Mouse (Mus musculus): ENCODE measurements around the gene Alppl2. TPM values are rescaled to one million over a fixed set of nuclear protein-coding genes. Genes with fewer than 3 reads are reported as not detected.

The Alppl2 gene
- polyA plus RNA-seq, 1 experiment from 2014 or later = not detected

- H3K27me3 ChIP-seq = peaks cover 6% of the 10 kb centered on the region; the same call in 1 of the 2 replicates
- H3K4me1 ChIP-seq = 0 out of 2 replicates have a peak, but pooled peaks cover 2% of the 10 kb centered on the region
- ATAC-seq (ENCODE audit: low FRiP score, low read depth) = no peak
- no peak overlapping the region for H3K4me2 ChIP-seq (replicated peaks)
- no peak overlapping the region for H3K27ac ChIP-seq
- no peaks in the 10 kb centered on the region for H3K9me3 ChIP-seq
- H3K9ac ChIP-seq = no peak overlapping the region
- no peak overlapping the region for H3K4me3 ChIP-seq
- H3K36me3 ChIP-seq = no peaks in the 10 kb centered on the region
- 83% methylated on average over 8 of the region's 8 CpGs for WGBS
These were observed 5.9 kb upstream of the Alppl2 start for GRCm38 (mm10) chr1:87095642-87096041.

GRCm38 (mm10) chr1:87089251-87089650 is 477 bp downstream of the Alppl2 start:
- Histone ChIP-seq H3K4me1 (no peaks in the 10 kb centered on the region), H3K27ac (no peak overlapping the region), H3K4me2 (replicated peaks) (no peak overlapping the region), H3K4me3 (no peak overlapping the region), H3K27me3 (no peaks in the 10 kb centered on the region), H3K36me3 (no peaks in the 10 kb centered on the region), H3K9ac (no peak overlapping the region), H3K9me3 (no peaks in the 10 kb centered on the region)
- 90% methylated on average over 11 of the region's 11 CpGs for WGBS
- ATAC-seq (ENCODE audit: low FRiP score, low read depth) = no peak

GRCm38 (mm10) chr1:87086964-87087363 is 2.8 kb downstream of the Alppl2 start:
- no peaks in the 10 kb centered on the region for H3K27me3 ChIP-seq
- no peaks in the 10 kb centered on the region for H3K36me3 ChIP-seq
- H3K27ac ChIP-seq = no peak overlapping the region
- no peak for ATAC-seq (ENCODE audit: low FRiP score, low read depth)
- H3K4me2 ChIP-seq (replicated peaks) = no peak overlapping the region
- WGBS = 69% methylated on average over 17 of the region's 17 CpGs
- H3K4me1 ChIP-seq = no peaks in the 10 kb centered on the region
- no peaks in the 10 kb centered on the region for H3K9me3 ChIP-seq
- no peak overlapping the region for H3K9ac ChIP-seq
- H3K4me3 ChIP-seq = no peak overlapping the region

GRCm38 (mm10) chr1:87086196-87086595 is 3.5 kb downstream of the Alppl2 start:
- Histone ChIP-seq H3K4me2 (replicated peaks) (no peak overlapping the region), H3K27ac (no peak overlapping the region), H3K4me1 (no peaks in the 10 kb centered on the region), H3K9me3 (no peaks in the 10 kb centered on the region), H3K9ac (no peak overlapping the region), H3K36me3 (no peaks in the 10 kb centered on the region), H3K27me3 (no peaks in the 10 kb centered on the region), H3K4me3 (no peak overlapping the region)
- no peak for ATAC-seq (ENCODE audit: low FRiP score, low read depth)
- 74% methylated on average over 4 of the region's 4 CpGs for WGBS

GRCm38 (mm10) chr1:87073776-87074175 is 16.0 kb downstream of the Alppl2 start:
- no peak for ATAC-seq (ENCODE audit: low FRiP score, low read depth)
- Histone ChIP-seq H3K4me1 (peaks cover 10% of the 10 kb centered on the region; the same call in 1 of the 2 replicates), H3K27me3 (no peaks in the 10 kb centered on the region), H3K4me2 (replicated peaks) (no peak overlapping the region), H3K27ac (no peak overlapping the region), H3K36me3 (no peaks in the 10 kb centered on the region), H3K4me3 (no peak overlapping the region), H3K9me3 (no peaks in the 10 kb centered on the region), H3K9ac (no peak overlapping the region)
- WGBS = 75% methylated on average over 8 of the region's 8 CpGs

GRCm38 (mm10) chr1:87070720-87071119 is 19.0 kb downstream of the Alppl2 start:
- Histone ChIP-seq H3K4me1 (peaks cover 10% of the 10 kb centered on the region; the same call in 1 of the 2 replicates), H3K27ac (no peak overlapping the region), H3K36me3 (no peaks in the 10 kb centered on the region), H3K9ac (no peak overlapping the region), H3K9me3 (no peaks in the 10 kb centered on the region), H3K27me3 (no peaks in the 10 kb centered on the region), H3K4me3 (no peak overlapping the region), H3K4me2 (replicated peaks) (no peak overlapping the region)
- WGBS = 54% methylated on average over 16 of the region's 16 CpGs
- no peak for ATAC-seq (ENCODE audit: low FRiP score, low read depth)

- H3K27ac ChIP-seq = no peak overlapping the region
- H3K4me2 ChIP-seq (replicated peaks) = no peak overlapping the region
- no peaks in the 10 kb centered on the region; the same call in 1 of the 2 replicates for H3K9me3 ChIP-seq
- H3K9ac ChIP-seq = no peak overlapping the region
- 0 out of 2 replicates have a peak, but pooled peaks cover 2% of the 10 kb centered on the region for H3K27me3 ChIP-seq
- no peaks in the 10 kb centered on the region for H3K36me3 ChIP-seq
- ATAC-seq (ENCODE audit: low FRiP score, low read depth) = no peak
- H3K4me3 ChIP-seq = no peak overlapping the region
- no peaks in the 10 kb centered on the region for H3K4me1 ChIP-seq
These were observed 28.8 kb downstream of the Alppl2 start for GRCm38 (mm10) chr1:87060913-87061312.

GRCm38 (mm10) chr1:87059042-87059665 is 30.6 kb downstream of the Alppl2 start:
- H3K27me3 ChIP-seq = 0 out of 2 replicates have a peak, but pooled peaks cover 2% of the 10 kb centered on the region
- 87% methylated on average over 8 of the region's 8 CpGs for WGBS
- no peaks in the 10 kb centered on the region for H3K36me3 ChIP-seq
- no peak overlapping the region for H3K4me2 ChIP-seq (replicated peaks)
- H3K4me1 ChIP-seq = no peaks in the 10 kb centered on the region
- no peaks in the 10 kb centered on the region; the same call in 1 of the 2 replicates for H3K9me3 ChIP-seq
- ATAC-seq (ENCODE audit: low FRiP score, low read depth) = no peak
- H3K27ac ChIP-seq = no peak overlapping the region
- H3K4me3 ChIP-seq = no peak overlapping the region
- H3K9ac ChIP-seq = no peak overlapping the region

- Histone ChIP-seq H3K9me3 (no peaks in the 10 kb centered on the region; the same call in 1 of the 2 replicates), H3K27ac (no peak overlapping the region), H3K4me1 (no peaks in the 10 kb centered on the region), H3K9ac (no peak overlapping the region), H3K27me3 (0 out of 2 replicates have a peak, but pooled peaks cover 2% of the 10 kb centered on the region), H3K4me3 (no peak overlapping the region), H3K4me2 (replicated peaks) (no peak overlapping the region), H3K36me3 (peaks cover 4% of the 10 kb centered on the region)
- no peak for ATAC-seq (ENCODE audit: low FRiP score, low read depth)
- 75% methylated on average over 4 of the region's 4 CpGs for WGBS
These were observed 32.7 kb downstream of the Alppl2 start for GRCm38 (mm10) chr1:87057075-87057474.

- Histone ChIP-seq H3K36me3 (peaks cover 57% of the 10 kb centered on the region), H3K9me3 (no peaks in the 10 kb centered on the region), H3K27ac (no peak overlapping the region), H3K9ac (no peak overlapping the region), H3K4me1 (no peaks in the 10 kb centered on the region), H3K4me2 (replicated peaks) (no peak overlapping the region), H3K4me3 (no peak overlapping the region), H3K27me3 (no peaks in the 10 kb centered on the region)
- no peak for ATAC-seq (ENCODE audit: low FRiP score, low read depth)
- WGBS = 88% methylated on average over 4 of the region's 4 CpGs
These were observed 38.4 kb downstream of the Alppl2 start for GRCm38 (mm10) chr1:87051369-87051768.

- no peak overlapping the region for H3K9ac ChIP-seq
- 47% methylated on average over 1 of the region's 1 CpGs for WGBS
- H3K36me3 ChIP-seq = peaks cover 62% of the 10 kb centered on the region
- no peaks in the 10 kb centered on the region for H3K9me3 ChIP-seq
- H3K4me2 ChIP-seq (replicated peaks) = no peak overlapping the region
- H3K4me1 ChIP-seq = no peaks in the 10 kb centered on the region
- no peak overlapping the region for H3K27ac ChIP-seq
- no peak for ATAC-seq (ENCODE audit: low FRiP score, low read depth)
- no peaks in the 10 kb centered on the region for H3K27me3 ChIP-seq
- no peak overlapping the region for H3K4me3 ChIP-seq
These were observed 39.0 kb downstream of the Alppl2 start for GRCm38 (mm10) chr1:87050700-87051099.

GRCm38 (mm10) chr1:87050072-87050471 is 39.7 kb downstream of the Alppl2 start:
- Histone ChIP-seq H3K27ac (no peak overlapping the region), H3K36me3 (peaks cover 68% of the 10 kb centered on the region), H3K27me3 (no peaks in the 10 kb centered on the region), H3K9me3 (no peaks in the 10 kb centered on the region), H3K4me1 (no peaks in the 10 kb centered on the region), H3K4me3 (no peak overlapping the region), H3K4me2 (replicated peaks) (no peak overlapping the region), H3K9ac (no peak overlapping the region)
- 63% methylated on average over 3 of the region's 3 CpGs for WGBS
- no peak for ATAC-seq (ENCODE audit: low FRiP score, low read depth)

All from limb, embryonic 13.5 days (tissue).